Mouse (Mus musculus): Measurements from ENCODE around the gene Car15.

The Car15 gene

GRCm38 (mm10) chr16:17833321-17833680 lies 4.9 kb downstream of the Car15 start:
- DNase-seq (ENCODE audit: low spot score), result no peak

GRCm38 (mm10) chr16:17832821-17833220 lies 5.3 kb downstream of the Car15 start, which contains the start of gene B830017H08Rik:
Gene B830017H08Rik, plus strand, starts transcription at chr16:17833121.
- no peak for DNase-seq (ENCODE audit: low spot score)

- DNase-seq (ENCODE audit: low spot score), result no peak
These were observed 6.4 kb downstream of the Car15 start for GRCm38 (mm10) chr16:17831781-17832180.

- no peak for DNase-seq (ENCODE audit: low spot score)
These were observed 7.6 kb downstream of the Car15 start for GRCm38 (mm10) chr16:17830385-17831178.

- DNase-seq (ENCODE audit: low spot score), result no peak
These were observed 9.3 kb downstream of the Car15 start for GRCm38 (mm10) chr16:17828867-17829266.

GRCm38 (mm10) chr16:17828229-17828628 lies 9.9 kb downstream of the Car15 start:
- no peak for DNase-seq (ENCODE audit: low spot score)

- DNase-seq (ENCODE audit: low spot score), result no peak
These were observed 11.7 kb downstream of the Car15 start for GRCm38 (mm10) chr16:17826500-17826899.

- no peak for DNase-seq (ENCODE audit: low spot score)
These were observed 21.6 kb downstream of the Car15 start for GRCm38 (mm10) chr16:17816528-17816927.

GRCm38 (mm10) chr16:17815411-17816402 lies 22.5 kb downstream of the Car15 start:
- DNase-seq (ENCODE audit: low spot score), result peak; percentile 68

GRCm38 (mm10) chr16:17813173-17813572 lies 25.0 kb downstream of the Car15 start:
- no peak for DNase-seq (ENCODE audit: low spot score)

GRCm38 (mm10) chr16:17812120-17812519 lies 26.0 kb downstream of the Car15 start:
- DNase-seq (ENCODE audit: low spot score), result peak; percentile 74

GRCm38 (mm10) chr16:17809711-17810110 lies 28.5 kb downstream of the Car15 start:
- peak; percentile 39 for DNase-seq (ENCODE audit: low spot score)

- DNase-seq (ENCODE audit: low spot score), result no peak
These were observed 29.0 kb downstream of the Car15 start for GRCm38 (mm10) chr16:17809125-17809524.

- DNase-seq (ENCODE audit: low spot score), result peak; percentile 84
These were observed 30.8 kb downstream of the Car15 start for GRCm38 (mm10) chr16:17807192-17808009.

- DNase-seq (ENCODE audit: low spot score), result no peak
These were observed 31.5 kb downstream of the Car15 start for GRCm38 (mm10) chr16:17806581-17807191.

- DNase-seq (ENCODE audit: low spot score), result no peak
These were observed 33.2 kb downstream of the Car15 start for GRCm38 (mm10) chr16:17804982-17805381.

- DNase-seq (ENCODE audit: low spot score), result no peak
These were observed 33.7 kb downstream of the Car15 start for GRCm38 (mm10) chr16:17804449-17804912.

- no peak for DNase-seq (ENCODE audit: low spot score)
These were observed 34.3 kb downstream of the Car15 start for GRCm38 (mm10) chr16:17803675-17804448.

GRCm38 (mm10) chr16:17802839-17803674 lies 35.1 kb downstream of the Car15 start:
- no peak for DNase-seq (ENCODE audit: low spot score)

- DNase-seq (ENCODE audit: low spot score), result no peak
These were observed 35.7 kb downstream of the Car15 start for GRCm38 (mm10) chr16:17802456-17802838.
